Mouse (Mus musculus) gastrocnemius, adult 2 months (tissue): ENCODE data around the gene Unc119b. TPM values are rescaled to one million over a fixed set of nuclear protein-coding genes. Genes with fewer than 3 reads are reported as not detected.
"Not testable (repeated sequence)": the region's sequence is repeated elsewhere in the genome, so short reads cannot be mapped to it uniquely, and the experiment has no call there.

Experiments used
- DNase-seq: peaks from one replicate; pipeline ENCODE4 v3.0.0; 2022
- H3K27ac ChIP-seq: fragments of 200-600 bp; 2 replicates; pipeline ENCODE4 v1.8.1; 2022; ENCODE audit warnings: mild to moderate bottlenecking
- H3K4me3 ChIP-seq: fragments of 200-600 bp; 2 replicates; pipeline ENCODE4 v1.8.1; 2022; ENCODE audit warnings: mild to moderate bottlenecking, moderate library complexity
- CTCF ChIP-seq: fragments of 200-600 bp; IDR thresholded peaks from 2 replicates; pipeline ENCODE4 v1.8.1; 2022; ENCODE audit warnings: antibody characterized with exemption, mild to moderate bottlenecking, moderate library complexity
- intact Hi-C: fragments of 180-260 bp; cut with DNase I; formaldehyde crosslinking; loops from one replicate; pipeline ENCODE4 v1.15.1; 2025
- total RNA-seq, 2 experiments: library from RNA; stranded (reverse); gene quantifications; 2 replicates each; pipeline ENCODE4 v1.2.3; 2021

Gene Unc119b
- total RNA-seq, 2 experiments from 2014 or later: 11.8 to 15.7 TPM

- no peak for DNase-seq
- no peak overlapping the region for H3K4me3 ChIP-seq
- peak; percentile 3; the same call in 1 of the 2 replicates for TF ChIP-seq CTCF
- H3K27ac ChIP-seq: peak overlapping the region; percentile 24; the same call in 1 of the 2 replicates
- intact Hi-C loops: no loop called here
Measured at GRCm38 (mm10) chr5:115165895-115166814, 31.4 kb upstream of the Unc119b start.

DNA sequence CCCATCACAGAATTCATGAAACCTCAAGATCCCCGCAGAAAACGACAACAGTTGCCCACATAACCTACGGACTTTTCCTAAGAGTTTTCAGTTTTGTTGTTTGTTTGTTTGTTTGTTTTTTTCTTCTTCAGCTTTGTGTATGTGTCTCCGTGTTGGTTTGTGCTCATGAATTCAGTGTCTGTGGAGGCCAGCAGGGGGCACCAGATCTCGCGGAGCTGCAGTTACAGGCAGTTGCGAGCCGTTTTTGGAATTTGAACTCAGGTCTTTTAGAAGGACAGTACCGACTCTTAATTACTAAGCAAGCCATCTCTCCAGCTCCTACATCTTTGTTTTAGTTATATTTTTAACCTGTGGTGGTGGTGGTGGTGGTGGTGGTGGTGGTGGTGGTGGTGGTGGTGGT lies 30.6 kb upstream of the Unc119b start:
- no peak for DNase-seq
- intact Hi-C loops: no loop called here
- Histone ChIP-seq H3K27ac (no peak overlapping the region), H3K4me3 (no peak overlapping the region)
- peak; percentile 59 for TF ChIP-seq CTCF

DNA sequence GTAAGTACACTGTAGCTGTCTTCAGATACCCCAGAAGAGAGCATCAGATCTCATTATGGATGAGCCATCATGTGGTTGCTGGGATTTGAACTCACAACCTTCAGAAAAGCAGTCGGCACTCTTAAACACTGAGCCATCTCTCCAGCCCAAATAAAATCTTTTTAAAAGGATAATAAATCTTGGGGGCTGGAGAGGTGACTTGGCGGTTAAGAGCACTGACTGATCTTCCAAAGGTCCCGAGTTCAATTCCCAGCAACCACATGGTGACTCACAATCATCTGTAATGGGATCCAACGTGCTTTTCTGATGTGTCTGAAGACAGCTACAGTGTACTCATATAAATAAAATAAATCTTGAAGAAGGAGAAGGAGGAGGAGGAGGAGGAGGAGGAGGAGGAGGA lies 29.7 kb upstream of the Unc119b start:
- H3K27ac ChIP-seq, intact Hi-C loops, H3K4me3 ChIP-seq, DNase-seq: not testable (repeated sequence)

- H3K27ac ChIP-seq: peak overlapping the region; percentile 28
- intact Hi-C loops: loop anchor here (1.0 kb wide), 1 partner anchor 38 kb away; no protein-coding TSS in a partner anchor
- TF ChIP-seq CTCF: peak; percentile 82
- DNase-seq: peak; percentile 78
- H3K4me3 ChIP-seq: peak overlapping the region; percentile 40
Measured at GRCm38 (mm10) chr5:115163563-115163962, 28.8 kb upstream of the Unc119b start.

DNA sequence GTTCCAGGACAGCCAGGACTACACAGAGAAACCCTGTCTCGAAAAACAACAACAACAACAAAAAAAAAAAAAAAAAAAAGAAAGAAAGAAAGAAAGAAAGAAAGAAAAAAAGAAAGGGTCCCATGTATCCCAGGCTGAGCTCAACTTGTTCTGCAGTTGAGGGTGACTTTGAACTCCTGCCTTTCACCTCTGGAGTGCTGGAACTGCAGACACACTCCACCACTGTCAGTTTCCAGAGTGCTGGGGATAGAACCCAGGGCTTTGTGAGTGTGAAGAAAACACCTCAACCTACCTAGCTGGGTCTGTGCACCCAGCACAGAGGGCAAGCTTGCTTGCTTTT lies 27.1 kb upstream of the Unc119b start:
- H3K4me3 ChIP-seq, intact Hi-C loops, DNase-seq: not testable (repeated sequence)
- H3K27ac ChIP-seq: peak overlapping the region; percentile 85

DNA sequence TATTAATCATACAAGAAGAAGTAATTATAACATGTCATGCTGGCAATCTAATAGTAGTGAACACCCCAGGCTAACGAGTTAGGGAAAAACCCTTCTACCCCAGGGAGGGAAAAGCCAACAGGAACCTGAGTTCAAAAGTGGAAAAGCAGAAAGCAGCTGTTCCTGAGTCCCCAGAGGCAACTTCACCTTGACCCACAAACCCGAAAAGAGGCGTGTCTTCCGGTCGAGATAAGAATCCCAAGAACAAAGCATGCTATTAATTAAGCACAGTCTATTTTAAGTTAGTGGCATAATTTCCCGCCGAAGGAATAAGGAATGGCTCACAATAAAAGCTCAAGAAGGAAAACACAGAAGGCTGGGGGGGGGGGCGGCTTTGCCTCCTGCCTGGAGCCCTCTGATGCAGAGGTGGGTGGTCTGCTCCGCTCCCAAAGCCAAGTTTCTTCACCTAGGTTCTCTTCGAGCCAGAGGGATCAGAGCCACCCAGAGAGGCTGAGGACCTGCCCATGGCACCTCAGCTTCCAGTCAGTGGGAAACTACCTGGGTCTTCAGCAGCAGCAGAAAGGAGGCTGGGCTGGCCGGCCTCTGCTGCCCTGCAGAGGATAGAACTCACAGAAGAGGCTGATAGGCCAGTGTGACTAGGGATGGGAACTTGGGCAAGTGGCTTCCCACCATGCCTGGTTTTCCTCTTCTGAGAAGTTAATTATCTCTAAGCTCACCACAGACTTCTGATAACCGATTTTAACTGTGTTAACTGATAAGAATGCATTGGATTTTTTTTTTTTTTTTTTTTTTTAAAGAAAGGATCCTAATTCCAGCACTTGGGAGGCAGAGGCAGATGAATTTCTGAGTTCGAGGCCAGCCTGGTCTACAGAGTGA lies 26.5 kb upstream of the Unc119b start:
- Histone ChIP-seq H3K27ac (peak overlapping the region; percentile 98), H3K4me3 (peak overlapping the region; percentile 40)
- TF ChIP-seq CTCF: no peak
- intact Hi-C loops: no loop called here
- DNase-seq: no peak

DNA sequence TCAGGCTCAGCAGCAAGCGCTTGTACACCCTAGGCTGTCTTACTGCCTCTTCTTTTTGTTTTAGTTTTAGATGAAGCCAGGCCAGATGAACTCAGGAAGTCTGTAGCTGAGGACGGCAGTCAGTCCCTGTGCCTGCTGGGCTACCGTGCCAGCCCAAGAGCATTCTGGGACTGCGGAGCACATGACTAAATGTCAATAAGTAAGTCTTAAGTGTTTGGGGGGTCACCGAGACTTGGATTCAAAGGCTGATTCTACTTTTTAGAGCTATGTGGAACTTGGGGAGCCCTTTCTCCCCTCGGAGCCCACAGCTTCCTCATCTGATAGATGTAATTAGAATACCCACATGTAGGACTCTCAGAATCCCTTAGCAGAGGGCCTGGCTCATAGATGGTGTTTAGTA lies 25.9 kb upstream of the Unc119b start:
- TF ChIP-seq CTCF: no peak
- Histone ChIP-seq H3K27ac (peak overlapping the region; percentile 98), H3K4me3 (peak overlapping the region; percentile 13; the same call in 1 of the 2 replicates)
- no peak for DNase-seq
- intact Hi-C loops: no loop called here

DNA sequence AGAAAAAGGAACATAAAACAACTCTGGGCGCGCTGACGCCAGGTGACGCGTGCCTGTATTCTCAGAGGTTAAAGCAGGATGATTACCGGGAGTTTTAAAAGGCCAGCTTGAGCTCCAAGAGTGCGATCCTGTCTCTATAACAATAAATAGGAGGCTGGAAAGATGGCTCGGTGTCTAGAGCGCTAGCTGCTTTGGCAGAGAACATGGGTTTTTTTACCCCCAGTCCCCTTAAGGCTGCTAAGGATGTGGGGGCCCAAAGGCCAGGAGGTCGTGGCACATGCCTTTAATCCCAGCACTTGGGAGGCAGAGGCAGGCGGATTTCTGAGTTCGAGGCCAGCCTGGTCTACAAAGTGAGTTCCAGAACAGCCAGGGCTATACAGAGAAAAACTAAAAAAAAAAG lies 24.4 kb upstream of the Unc119b start:
- no peak for DNase-seq
- Histone ChIP-seq H3K27ac (peak overlapping the region; percentile 98), H3K4me3 (peak overlapping the region; percentile 95)
- no peak for TF ChIP-seq CTCF
- intact Hi-C loops: no loop called here

GRCm38 (mm10) chr5:115158040-115158983 lies 23.5 kb upstream of the Unc119b start, which contains the start of gene Mlec:
Gene Mlec (minus strand): TSS chr5:115158179.
- DNase-seq: peak; percentile 99
- intact Hi-C loops: no loop called here
- Histone ChIP-seq H3K4me3 (peak within 1 kb of the TSS; percentile 95), H3K27ac (peak within 1 kb of the TSS; percentile 98)
- TF ChIP-seq CTCF: 0 out of 2 replicates have a peak, but pooled peaks have one; percentile 0

GRCm38 (mm10) chr5:115156933-115157589 lies 22.3 kb upstream of the Unc119b start:
- intact Hi-C loops: no loop called here
- peak overlapping the region; percentile 95 for H3K4me3 ChIP-seq
- peak; percentile 45 for DNase-seq
- peak overlapping the region; percentile 98 for H3K27ac ChIP-seq
- TF ChIP-seq CTCF: no peak

DNA sequence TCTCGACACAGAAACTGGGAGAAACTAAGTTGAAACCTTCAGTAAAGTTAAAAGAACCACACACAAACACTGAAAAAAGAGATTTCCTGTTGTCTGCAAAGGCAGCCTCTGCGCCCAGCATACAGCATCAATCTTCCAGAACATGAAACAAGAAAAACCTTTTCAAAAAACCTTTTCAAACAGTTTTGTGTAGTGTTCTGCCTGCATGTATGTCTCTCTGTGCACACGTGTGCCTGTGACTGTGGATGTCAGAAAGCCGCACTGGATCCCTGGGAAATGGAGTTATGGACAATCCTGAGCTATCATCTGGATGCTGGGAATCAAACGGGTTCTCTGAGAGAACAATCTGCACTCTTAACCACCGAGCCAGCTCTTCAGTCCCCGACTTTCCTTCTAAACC lies 21.6 kb upstream of the Unc119b start:
- intact Hi-C loops: no loop called here
- no peak for TF ChIP-seq CTCF
- peak overlapping the region; percentile 98 for H3K27ac ChIP-seq

GRCm38 (mm10) chr5:115155831-115156230 lies 21.1 kb upstream of the Unc119b start:
- intact Hi-C loops: no loop called here
- no peak for TF ChIP-seq CTCF
- Histone ChIP-seq H3K4me3 (peak overlapping the region; percentile 95), H3K27ac (peak overlapping the region; percentile 98)
- peak; percentile 59 for DNase-seq

More for the DNA sequence above, 21.6 kb upstream of the Unc119b start:
- DNase-seq: no peak
- peak overlapping the region; percentile 95 for H3K4me3 ChIP-seq
